Mouse (Mus musculus): ENCODE data around the gene Plcl1. TPM values are rescaled to one million over a fixed set of nuclear protein-coding genes. Genes with fewer than 3 reads are reported as not detected.

Plcl1 gene
- polyA plus RNA-seq, 1 experiment from 2014 or later, result 1.1 TPM

- 93% methylated on average over 2 of the region's 2 CpGs for WGBS
- Histone ChIP-seq H3K4me1 (ENCODE audit: control insufficient read depth, insufficient read depth, low read length) (no peaks in the 10 kb centered on the region), H3K27me3 (ENCODE audit: control insufficient read depth, insufficient read depth, low read length) (no peaks in the 10 kb centered on the region), H3K4me3 (ENCODE audit: low read depth, low read length) (no peak overlapping the region), H3K9me3 (ENCODE audit: control insufficient read depth, low read length) (no peaks in the 10 kb centered on the region), H3K27ac (replicated peaks; ENCODE audit: low read depth, low read length) (no peak overlapping the region), H3K36me3 (ENCODE audit: control insufficient read depth, insufficient read depth, low read length) (no peaks in the 10 kb centered on the region), H3K9ac (ENCODE audit: low read length) (no peak overlapping the region), H3K4me2 (ENCODE audit: low read depth, severe bottlenecking) (no peak overlapping the region)
- ATAC-seq (ENCODE audit: insufficient number of reproducible peaks, low FRiP score, low TSS enrichment, low read depth) (no peak), DNase-seq (ENCODE audit: low spot score) (no peak)
These were observed 21.9 kb downstream of the Plcl1 start for GRCm38 (mm10) chr1:55427607-55428006.

GRCm38 (mm10) chr1:55429051-55429450 lies 23.3 kb downstream of the Plcl1 start:
- Histone ChIP-seq H3K9ac (ENCODE audit: low read length) (no peak overlapping the region), H3K4me1 (ENCODE audit: control insufficient read depth, insufficient read depth, low read length) (no peaks in the 10 kb centered on the region), H3K36me3 (ENCODE audit: control insufficient read depth, insufficient read depth, low read length) (no peaks in the 10 kb centered on the region), H3K27me3 (ENCODE audit: control insufficient read depth, insufficient read depth, low read length) (no peaks in the 10 kb centered on the region), H3K4me2 (ENCODE audit: low read depth, severe bottlenecking) (no peak overlapping the region), H3K9me3 (ENCODE audit: control insufficient read depth, low read length) (no peaks in the 10 kb centered on the region), H3K27ac (replicated peaks; ENCODE audit: low read depth, low read length) (no peak overlapping the region), H3K4me3 (ENCODE audit: low read depth, low read length) (no peak overlapping the region)
- DNase-seq (ENCODE audit: low spot score) (no peak), ATAC-seq (ENCODE audit: insufficient number of reproducible peaks, low FRiP score, low TSS enrichment, low read depth) (no peak)
- 85% methylated on average over 2 of the region's 2 CpGs for WGBS

- Histone ChIP-seq H3K27ac (replicated peaks; ENCODE audit: low read depth, low read length) (no peak overlapping the region), H3K27me3 (ENCODE audit: control insufficient read depth, insufficient read depth, low read length) (no peaks in the 10 kb centered on the region), H3K4me2 (ENCODE audit: low read depth, severe bottlenecking) (no peak overlapping the region), H3K9ac (ENCODE audit: low read length) (no peak overlapping the region), H3K4me1 (ENCODE audit: control insufficient read depth, insufficient read depth, low read length) (peaks cover 2% of the 10 kb centered on the region; the same call in 1 of the 2 replicates), H3K4me3 (ENCODE audit: low read depth, low read length) (no peak overlapping the region), H3K36me3 (ENCODE audit: control insufficient read depth, insufficient read depth, low read length) (no peaks in the 10 kb centered on the region), H3K9me3 (ENCODE audit: control insufficient read depth, low read length) (no peaks in the 10 kb centered on the region)
- ATAC-seq (ENCODE audit: insufficient number of reproducible peaks, low FRiP score, low TSS enrichment, low read depth), result no peak
- 91% methylated on average over 1 of the region's 1 CpGs for WGBS
- DNase-seq (ENCODE audit: low spot score), result no peak
These were observed 24.0 kb downstream of the Plcl1 start for GRCm38 (mm10) chr1:55429708-55430107.

- Histone ChIP-seq H3K4me3 (ENCODE audit: low read depth, low read length) (no peak overlapping the region), H3K9ac (ENCODE audit: low read length) (no peak overlapping the region), H3K27me3 (ENCODE audit: control insufficient read depth, insufficient read depth, low read length) (no peaks in the 10 kb centered on the region), H3K4me1 (ENCODE audit: control insufficient read depth, insufficient read depth, low read length) (peaks cover 2% of the 10 kb centered on the region; the same call in 1 of the 2 replicates), H3K9me3 (ENCODE audit: control insufficient read depth, low read length) (no peaks in the 10 kb centered on the region), H3K4me2 (ENCODE audit: low read depth, severe bottlenecking) (no peak overlapping the region), H3K27ac (replicated peaks; ENCODE audit: low read depth, low read length) (no peak overlapping the region), H3K36me3 (ENCODE audit: control insufficient read depth, insufficient read depth, low read length) (no peaks in the 10 kb centered on the region)
- ATAC-seq (ENCODE audit: insufficient number of reproducible peaks, low FRiP score, low TSS enrichment, low read depth) (no peak), DNase-seq (ENCODE audit: low spot score) (no peak)
- WGBS, result 93% methylated on average over 3 of the region's 3 CpGs
These were observed 24.9 kb downstream of the Plcl1 start for GRCm38 (mm10) chr1:55430587-55430986.

- Histone ChIP-seq H3K4me1 (ENCODE audit: control insufficient read depth, insufficient read depth, low read length) (peaks cover 2% of the 10 kb centered on the region; the same call in 1 of the 2 replicates), H3K36me3 (ENCODE audit: control insufficient read depth, insufficient read depth, low read length) (no peaks in the 10 kb centered on the region), H3K9me3 (ENCODE audit: control insufficient read depth, low read length) (no peaks in the 10 kb centered on the region), H3K27me3 (ENCODE audit: control insufficient read depth, insufficient read depth, low read length) (no peaks in the 10 kb centered on the region), H3K27ac (replicated peaks; ENCODE audit: low read depth, low read length) (no peak overlapping the region), H3K4me2 (ENCODE audit: low read depth, severe bottlenecking) (no peak overlapping the region), H3K4me3 (ENCODE audit: low read depth, low read length) (no peak overlapping the region), H3K9ac (ENCODE audit: low read length) (no peak overlapping the region)
- 78% methylated on average over 5 of the region's 5 CpGs for WGBS
- no peak for ATAC-seq (ENCODE audit: insufficient number of reproducible peaks, low FRiP score, low TSS enrichment, low read depth)
- DNase-seq (ENCODE audit: low spot score), result no peak
These were observed 30.9 kb downstream of the Plcl1 start for GRCm38 (mm10) chr1:55436589-55436988.

- 81% methylated on average over 8 of the region's 8 CpGs for WGBS
- no peak overlapping the region for H3K4me2 ChIP-seq (ENCODE audit: low read depth, severe bottlenecking)
These were observed 31.4 kb downstream of the Plcl1 start for GRCm38 (mm10) chr1:55437095-55437494.

GRCm38 (mm10) chr1:55438617-55439016 lies 32.9 kb downstream of the Plcl1 start:
- Histone ChIP-seq H3K4me2 (ENCODE audit: low read depth, severe bottlenecking) (no peak overlapping the region), H3K4me3 (ENCODE audit: low read depth, low read length) (no peak overlapping the region), H3K27me3 (ENCODE audit: control insufficient read depth, insufficient read depth, low read length) (no peaks in the 10 kb centered on the region), H3K27ac (replicated peaks; ENCODE audit: low read depth, low read length) (no peak overlapping the region), H3K36me3 (ENCODE audit: control insufficient read depth, insufficient read depth, low read length) (no peaks in the 10 kb centered on the region), H3K9ac (ENCODE audit: low read length) (no peak overlapping the region), H3K9me3 (ENCODE audit: control insufficient read depth, low read length) (no peaks in the 10 kb centered on the region), H3K4me1 (ENCODE audit: control insufficient read depth, insufficient read depth, low read length) (peaks cover 2% of the 10 kb centered on the region; the same call in 1 of the 2 replicates)
- 84% methylated on average over 4 of the region's 4 CpGs for WGBS
- ATAC-seq (ENCODE audit: insufficient number of reproducible peaks, low FRiP score, low TSS enrichment, low read depth) (no peak), DNase-seq (ENCODE audit: low spot score) (no peak)

More at GRCm38 (mm10) chr1:55437095-55437494, 31.4 kb downstream of the Plcl1 start:
- Histone ChIP-seq H3K4me1 (ENCODE audit: control insufficient read depth, insufficient read depth, low read length) (peaks cover 2% of the 10 kb centered on the region; the same call in 1 of the 2 replicates), H3K27ac (replicated peaks; ENCODE audit: low read depth, low read length) (no peak overlapping the region), H3K4me3 (ENCODE audit: low read depth, low read length) (no peak overlapping the region), H3K27me3 (ENCODE audit: control insufficient read depth, insufficient read depth, low read length) (no peaks in the 10 kb centered on the region), H3K9me3 (ENCODE audit: control insufficient read depth, low read length) (no peaks in the 10 kb centered on the region), H3K9ac (ENCODE audit: low read length) (no peak overlapping the region), H3K36me3 (ENCODE audit: control insufficient read depth, insufficient read depth, low read length) (no peaks in the 10 kb centered on the region)
- ATAC-seq (ENCODE audit: insufficient number of reproducible peaks, low FRiP score, low TSS enrichment, low read depth) (no peak), DNase-seq (ENCODE audit: low spot score) (no peak)

- no peak overlapping the region for H3K4me2 ChIP-seq (ENCODE audit: low read depth, severe bottlenecking)
- H3K27me3 ChIP-seq (ENCODE audit: control insufficient read depth, insufficient read depth, low read length), result no peaks in the 10 kb centered on the region
- H3K36me3 ChIP-seq (ENCODE audit: control insufficient read depth, insufficient read depth, low read length), result no peaks in the 10 kb centered on the region
- no peak overlapping the region for H3K4me3 ChIP-seq (ENCODE audit: low read depth, low read length)
- H3K27ac ChIP-seq (replicated peaks; ENCODE audit: low read depth, low read length), result no peak overlapping the region
- no peak overlapping the region for H3K9ac ChIP-seq (ENCODE audit: low read length)
- no peaks in the 10 kb centered on the region for H3K4me1 ChIP-seq (ENCODE audit: control insufficient read depth, insufficient read depth, low read length)
- ATAC-seq (ENCODE audit: insufficient number of reproducible peaks, low FRiP score, low TSS enrichment, low read depth), result no peak
- H3K9me3 ChIP-seq (ENCODE audit: control insufficient read depth, low read length), result no peaks in the 10 kb centered on the region
- 87% methylated on average over 6 of the region's 6 CpGs for WGBS
- no peak for DNase-seq (ENCODE audit: low spot score)
These were observed 39.4 kb downstream of the Plcl1 start for GRCm38 (mm10) chr1:55445043-55445688.

GRCm38 (mm10) chr1:55445689-55446044 lies 39.9 kb downstream of the Plcl1 start:
- Histone ChIP-seq H3K4me3 (ENCODE audit: low read depth, low read length) (no peak overlapping the region), H3K27me3 (ENCODE audit: control insufficient read depth, insufficient read depth, low read length) (no peaks in the 10 kb centered on the region), H3K27ac (replicated peaks; ENCODE audit: low read depth, low read length) (no peak overlapping the region), H3K36me3 (ENCODE audit: control insufficient read depth, insufficient read depth, low read length) (no peaks in the 10 kb centered on the region), H3K9me3 (ENCODE audit: control insufficient read depth, low read length) (no peaks in the 10 kb centered on the region), H3K4me2 (ENCODE audit: low read depth, severe bottlenecking) (no peak overlapping the region), H3K9ac (ENCODE audit: low read length) (no peak overlapping the region), H3K4me1 (ENCODE audit: control insufficient read depth, insufficient read depth, low read length) (no peaks in the 10 kb centered on the region)
- WGBS, result 65% methylated on average over 3 of the region's 3 CpGs
- DNase-seq (ENCODE audit: low spot score) (no peak), ATAC-seq (ENCODE audit: insufficient number of reproducible peaks, low FRiP score, low TSS enrichment, low read depth) (no peak)

Data from limb, embryonic 11.5 days (tissue).